Comparison of ENCODE assay signal across 8 mouse cellular contexts in genomic region chr4:141204580-141205061, GRCm38 (mm10). TPM values are rescaled to one million over a fixed set of nuclear protein-coding genes. Genes with fewer than 3 reads are reported as not detected.
A peak's percentile ranks its signal among the peaks of the same experiment; 100 is the strongest.
DNase-seq lines count a peak whose midpoint lies in the region; ATAC-seq and TF ChIP-seq lines count a peak whose summit lies in the region.
"Had no signal": no experiment of that assay in that cellular context is flagged by ENCODE, and none has a peak within 500 bp of the region (broad histone marks: within the 10 kb centered on the region; RNA-seq: fewer than 3 reads in every experiment).

No protein-coding gene starts in this region.

- H3K27me3 ChIP-seq in G1E (ENCODE audit: insufficient read depth, low read length): no peaks in the 10 kb centered on the region
- no peaks in the 10 kb centered on the region for H3K27me3 ChIP-seq in embryonic facial prominence, embryonic 12.5 days
- H3K27me3 ChIP-seq in stomach, embryonic 15.5 days (replicated peaks): no peaks in the 10 kb centered on the region

- ATAC-seq in G1E (ENCODE audit: extremely low read depth, insufficient number of reproducible peaks, low FRiP score, poor library complexity, severe bottlenecking): 0 out of 2 replicates have a peak, but pooled peaks have one; percentile 74
- ATAC-seq in embryonic facial prominence, embryonic 12.5 days (ENCODE audit: insufficient number of reproducible peaks, insufficient read depth, low FRiP score, low TSS enrichment): peak; percentile 74; the same call in 1 of the 2 replicates
- peak; percentile 60 for ATAC-seq in stomach, embryonic 15.5 days (ENCODE audit: insufficient read depth, low FRiP score, low read depth)

- H3K27ac ChIP-seq in embryonic facial prominence, embryonic 12.5 days: no peak overlapping the region
- H3K27ac ChIP-seq in stomach, embryonic 15.5 days: no peak overlapping the region
- H3K27ac ChIP-seq: macrophage had no signal

- WGBS in embryonic facial prominence, embryonic 12.5 days: 74% methylated on average over 4 of the region's 4 CpGs
- WGBS in stomach, embryonic 15.5 days: 65% methylated on average over 4 of the region's 4 CpGs

- TF ChIP-seq CTCF in G1E (IDR thresholded peaks at IDR 0.05; ENCODE audit: low read depth, low read length): no peak

- H3K4me1 ChIP-seq in G1E (ENCODE audit: insufficient read depth, low read depth, low read length): peaks cover 15% of the 10 kb centered on the region; the same call in 1 of the 2 replicates
- no peaks in the 10 kb centered on the region for H3K4me1 ChIP-seq in embryonic facial prominence, embryonic 12.5 days
- peaks cover 2% of the 10 kb centered on the region; the same call in 1 of the 2 replicates for H3K4me1 ChIP-seq in stomach, embryonic 15.5 days

- peaks cover 58% of the 10 kb centered on the region for H3K36me3 ChIP-seq in G1E (replicated peaks)
- peaks cover 36% of the 10 kb centered on the region for H3K36me3 ChIP-seq in embryonic facial prominence, embryonic 12.5 days
- H3K36me3 ChIP-seq in stomach, embryonic 15.5 days: peaks cover 11% of the 10 kb centered on the region; the same call in 1 of the 2 replicates

- H3K9me3 ChIP-seq in G1E (replicated peaks): no peaks in the 10 kb centered on the region
- no peaks in the 10 kb centered on the region for H3K9me3 ChIP-seq in embryonic facial prominence, embryonic 12.5 days
- no peaks in the 10 kb centered on the region for H3K9me3 ChIP-seq in stomach, embryonic 15.5 days

- H3K4me2 ChIP-seq in embryonic facial prominence, embryonic 12.5 days (replicated peaks): no peak overlapping the region
- H3K4me2 ChIP-seq in stomach, embryonic 15.5 days: no peak overlapping the region

- H3K9ac ChIP-seq in embryonic facial prominence, embryonic 12.5 days: no peak overlapping the region
- H3K9ac ChIP-seq in stomach, embryonic 15.5 days: no peak overlapping the region

- DNase-seq in layer of hippocampus, adult 18-20 months (ENCODE audit: low spot score in 2 of 2): peak; percentile 31 to 57
- no peak for DNase-seq in layer of hippocampus, adult 9-10 months (ENCODE audit: low spot score)
- DNase-seq in G1E (ENCODE audit: low spot score): peak; percentile 30
- peak; percentile 50 to 64 for DNase-seq in layer of hippocampus, postnatal 10 days (ENCODE audit: low spot score in 2 of 2)
- no peak for DNase-seq in cerebellum, adult 9-10 months

- no peak overlapping the region for H3K4me3 ChIP-seq in G1E (ENCODE audit: low read depth, low read length)
- H3K4me3 ChIP-seq in embryonic facial prominence, embryonic 12.5 days: no peak overlapping the region
- no peak overlapping the region for H3K4me3 ChIP-seq in stomach, embryonic 15.5 days (replicated peaks)

RNA-seq across cellular contexts. Expression of gene Rsg1, which starts 9.1 kb away (rescaled TPM):
- 1 to 10 TPM; 3.0 to 4.5 TPM for total RNA-seq in layer of hippocampus, adult 18-20 months (2021)
- total RNA-seq in G1E (2014; fragmentation: Nextera tagmentation) (1.0 and 2.0 TPM in 2 replicates), G1E (2017) (0.93 and 1.6 TPM in 2 replicates)
- polyA plus RNA-seq in G1E (2012): 0.56 and 0.87 TPM in 2 replicates
- polyA plus RNA-seq in embryonic facial prominence, embryonic 12.5 days (2016; fragmentation: Nextera tagmentation; extraction: Ambion mirVana): 7.6 and 8.6 TPM in 2 replicates
- total RNA-seq in layer of hippocampus, postnatal 10 days (2021): 1 to 10 TPM; 2.0 to 3.9 TPM
- polyA plus RNA-seq in stomach, embryonic 15.5 days (2015; fragmentation: Nextera tagmentation; extraction: Ambion mirVana): 5.8 TPM in 2 replicates
- polyA plus RNA-seq: macrophage had no signal

RNA-seq across cellular contexts. Expression of gene Arhgef19, which starts 34.7 kb away (rescaled TPM):
- total RNA-seq in layer of hippocampus, adult 18-20 months (2021): 10 to 100 TPM; 19.3 to 19.9 TPM
- total RNA-seq in G1E (2014; fragmentation: Nextera tagmentation) (not detected in 2 replicates), G1E (2017) (0.06 TPM in 1 of 2 replicates, not detected in the other)
- not detected in 2 replicates for polyA plus RNA-seq in G1E (2012)
- polyA plus RNA-seq in embryonic facial prominence, embryonic 12.5 days (2016; fragmentation: Nextera tagmentation; extraction: Ambion mirVana): 17.0 and 19.2 TPM in 2 replicates
- 1 to 10 TPM; 5.8 to 6.7 TPM for total RNA-seq in layer of hippocampus, postnatal 10 days (2021)
- 20.9 and 24.3 TPM in 2 replicates for polyA plus RNA-seq in stomach, embryonic 15.5 days (2015; fragmentation: Nextera tagmentation; extraction: Ambion mirVana)
- polyA plus RNA-seq: macrophage had no signal

RNA-seq across cellular contexts. Expression of gene Fbxo42, which starts 56.9 kb away (rescaled TPM):
- total RNA-seq in layer of hippocampus, adult 18-20 months (2021): 10 to 100 TPM; 23.2 to 24.4 TPM
- total RNA-seq in G1E (2014; fragmentation: Nextera tagmentation): 30.3 and 36.7 TPM in 2 replicates
- total RNA-seq in G1E (2017): 7.6 and 8.3 TPM in 2 replicates
- polyA plus RNA-seq in G1E (2012): 14.3 and 15.5 TPM in 2 replicates
- polyA plus RNA-seq in embryonic facial prominence, embryonic 12.5 days (2016; fragmentation: Nextera tagmentation; extraction: Ambion mirVana): 31.6 and 32.1 TPM in 2 replicates
- 10 to 100 TPM; 28.6 to 33.0 TPM for total RNA-seq in layer of hippocampus, postnatal 10 days (2021)
- 21.3 and 21.4 TPM in 2 replicates for polyA plus RNA-seq in stomach, embryonic 15.5 days (2015; fragmentation: Nextera tagmentation; extraction: Ambion mirVana)

Comparison
In these comparisons a context has a peak if more than half of its experiments do, and no peak if none do; other contexts are left out.
1. DNase-seq: peak in layer of hippocampus, adult 18-20 months (2 of 2), G1E (single experiment) and layer of hippocampus, postnatal 10 days (2 of 2); none in layer of hippocampus, adult 9-10 months (single experiment) and cerebellum, adult 9-10 months (single experiment).
2. RNA of gene Arhgef19, which starts 34.7 kb away (total RNA-seq): 19.3 to 19.9 TPM in layer of hippocampus, adult 18-20 months and 5.8 to 6.7 TPM in layer of hippocampus, postnatal 10 days; 0.06 TPM in G1E; every median in the first group is over 4 times any median in the second.
3. Peak in every context shown above with its lines, with median percentiles within 50 percentile points of each other: ATAC-seq.